Mouse (Mus musculus) activated CD4-positive, CD25-positive, alpha-beta regulatory T cell, adult 4 months (primary cell): ENCODE measurements at regions not wholly inside any gene's neighbourhood (a gene's known extent, or its start where the extent isn't known, plus 50 kb on each side); places are given as distances from the start of the nearest gene placed in this dataset.
A peak's percentile ranks its signal among the peaks of the same experiment; 100 is the strongest.

ENCODE experiments used
- ATAC-seq: one replicate; pipeline ENCODE4 v1.8.0; 2017

- no peak for ATAC-seq
These were observed 188.2 kb upstream of the Rybp start for GRCm38 (mm10) chr6:100475341-100475955.

DNA sequence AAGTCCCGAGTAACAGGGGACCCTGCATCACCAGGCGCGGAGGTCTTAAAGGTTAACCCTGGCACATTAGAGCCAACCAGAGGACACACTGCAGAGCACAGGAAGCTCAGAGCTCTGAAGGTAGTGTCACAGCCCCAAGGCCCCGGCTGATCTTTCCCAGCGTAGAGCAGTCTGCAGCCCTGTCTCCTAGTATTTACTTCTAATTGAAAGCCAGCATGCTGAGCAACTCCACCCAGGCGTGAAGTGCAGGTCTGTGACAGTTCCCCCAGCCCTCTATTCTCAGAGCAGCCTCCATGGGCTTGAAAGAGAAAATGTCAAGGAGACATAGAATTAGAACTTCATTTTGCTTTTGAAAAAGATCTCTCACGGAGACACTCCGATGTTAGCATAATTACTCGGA is 187.0 kb upstream of the Rybp start:
- ATAC-seq, result no peak

- no peak for ATAC-seq
These were observed 182.8 kb upstream of the Rybp start for GRCm38 (mm10) chr6:100470071-100470470.

DNA sequence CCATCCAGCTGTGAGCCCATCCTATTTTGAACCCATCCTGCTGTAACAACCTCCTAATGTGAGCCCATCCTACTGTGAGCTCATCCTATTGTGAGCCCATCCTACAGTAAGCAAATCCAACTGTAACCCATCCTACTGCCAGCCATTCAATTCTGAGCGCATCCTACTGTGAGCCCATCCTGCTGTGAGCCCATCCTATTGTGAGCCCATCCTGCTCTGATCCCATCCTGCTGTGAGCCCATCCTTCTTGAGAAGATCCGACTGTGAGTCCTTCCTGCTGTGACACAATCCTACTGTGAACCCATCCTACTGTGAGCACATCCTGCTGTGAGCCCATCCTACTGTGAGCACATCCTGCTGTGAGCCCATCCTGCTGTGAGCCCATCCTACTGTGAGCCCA is 175.5 kb upstream of the Rybp start:
- ATAC-seq, result no peak

DNA sequence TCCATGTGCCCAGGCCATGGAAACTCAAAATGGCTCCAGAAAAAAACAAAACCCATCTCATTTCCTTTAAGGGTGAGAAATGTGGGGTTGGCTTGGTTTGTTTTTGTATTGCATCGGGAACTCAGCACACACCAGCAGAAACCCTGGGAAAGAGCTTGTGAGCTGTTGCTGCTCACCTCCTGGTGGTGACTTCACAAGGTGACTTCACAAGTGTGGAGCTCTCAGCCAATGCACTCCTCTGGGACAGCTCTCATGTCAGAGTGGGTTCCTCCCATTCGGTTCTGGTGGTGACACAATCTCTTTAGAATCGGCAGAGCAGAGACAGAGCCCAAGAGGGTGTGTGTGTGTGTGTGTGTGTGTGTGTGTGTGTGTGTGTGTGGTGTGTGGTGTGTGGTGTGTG is 166.1 kb upstream of the Rybp start:
- ATAC-seq, result no peak

DNA sequence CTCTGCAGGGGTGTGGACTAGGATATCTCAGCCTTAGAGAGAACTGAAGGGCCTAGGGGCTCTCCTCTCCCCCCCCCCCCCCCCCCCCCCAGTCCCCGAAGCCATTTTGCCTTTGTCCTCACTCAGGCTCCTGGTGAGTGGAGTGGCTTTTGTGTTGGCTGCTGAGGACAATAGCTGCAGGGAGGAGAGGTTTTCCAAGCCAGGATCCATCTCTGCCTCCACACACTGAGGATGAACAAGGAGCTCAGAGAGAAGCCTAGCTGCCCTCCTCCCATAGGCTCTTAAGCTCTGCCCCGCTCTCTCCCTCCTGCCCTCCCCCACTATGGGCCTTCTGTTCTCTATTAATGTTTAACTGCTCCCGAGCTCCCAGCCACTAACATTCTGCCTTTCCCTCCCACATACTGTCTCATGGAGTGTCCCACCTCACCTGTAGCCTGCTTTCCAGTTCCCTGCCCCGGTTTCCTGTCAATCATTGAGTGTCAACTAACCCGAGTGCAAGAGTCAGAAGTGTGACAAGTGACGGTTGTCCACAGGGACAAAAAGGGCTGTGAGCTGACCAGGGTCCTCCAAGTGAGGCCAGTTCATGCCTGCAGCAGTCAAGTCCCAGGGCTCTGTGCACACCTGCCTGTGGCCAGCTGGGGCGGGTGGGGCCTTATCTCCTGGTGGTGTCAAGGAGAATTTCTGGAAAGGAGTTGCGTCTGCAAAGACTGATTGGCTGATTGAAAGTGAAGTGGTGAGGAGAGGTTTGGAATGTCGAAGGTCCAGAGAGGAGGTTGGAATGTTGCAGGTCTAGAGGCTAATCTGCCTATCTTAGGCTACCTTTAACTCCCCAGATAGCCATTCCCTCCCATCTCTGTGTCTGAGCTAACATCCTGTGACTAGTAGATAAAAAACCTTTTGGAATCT is 165.1 kb upstream of the Rybp start:
- ATAC-seq, result no peak

DNA sequence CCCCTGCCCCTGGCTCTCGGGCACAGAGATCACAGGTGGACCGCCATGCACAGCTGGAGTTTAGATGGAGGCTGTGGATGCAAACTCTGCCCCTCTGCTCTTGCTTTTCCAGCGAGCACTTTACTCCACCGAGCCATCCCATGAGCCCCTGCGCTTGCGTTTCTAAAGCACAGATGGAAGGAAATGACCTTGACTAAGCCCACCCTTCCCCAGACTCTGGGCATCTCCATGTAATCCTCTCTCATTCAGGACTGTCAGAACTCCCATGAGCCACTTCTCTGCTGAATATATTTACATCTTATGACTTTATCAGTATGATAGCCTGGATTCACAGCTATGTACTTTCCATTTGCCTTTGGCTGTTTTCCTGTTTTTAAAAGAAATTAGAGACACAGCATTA is 162.8 kb upstream of the Rybp start:
- no peak for ATAC-seq

- no peak for ATAC-seq
These were observed 161.8 kb upstream of the Rybp start for GRCm38 (mm10) chr6:100449087-100449486.

GRCm38 (mm10) chr6:100447211-100447610 is 159.9 kb upstream of the Rybp start:
- no peak for ATAC-seq

GRCm38 (mm10) chr6:100446804-100447203 is 159.5 kb upstream of the Rybp start:
- no peak for ATAC-seq

- ATAC-seq, result no peak
These were observed 151.9 kb upstream of the Rybp start for GRCm38 (mm10) chr6:100439071-100439737.

- peak; percentile 92 for ATAC-seq
These were observed 151.3 kb upstream of the Rybp start for GRCm38 (mm10) chr6:100438511-100438991.

DNA sequence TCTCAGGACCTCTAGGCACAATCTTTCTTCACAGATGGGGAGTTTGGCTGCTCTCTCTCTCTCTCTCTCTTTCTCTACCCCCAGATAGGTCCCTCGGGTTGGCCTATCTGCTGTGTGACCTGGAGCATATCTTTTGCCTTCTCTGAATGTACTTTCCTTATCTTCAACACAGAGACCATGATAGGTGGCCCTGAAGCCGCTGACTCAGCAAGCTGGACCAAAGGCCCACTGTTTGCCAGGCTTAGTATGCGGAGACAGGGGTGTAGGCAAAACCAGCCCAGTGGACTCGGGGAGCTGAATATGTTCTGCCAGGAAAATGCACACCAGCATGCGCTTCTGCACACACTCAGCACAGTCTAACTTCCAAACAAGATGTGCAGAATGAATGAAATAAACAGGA is 150.7 kb upstream of the Rybp start:
- no peak for ATAC-seq

GRCm38 (mm10) chr6:100436507-100436906 is 149.2 kb upstream of the Rybp start:
- ATAC-seq, result no peak

DNA sequence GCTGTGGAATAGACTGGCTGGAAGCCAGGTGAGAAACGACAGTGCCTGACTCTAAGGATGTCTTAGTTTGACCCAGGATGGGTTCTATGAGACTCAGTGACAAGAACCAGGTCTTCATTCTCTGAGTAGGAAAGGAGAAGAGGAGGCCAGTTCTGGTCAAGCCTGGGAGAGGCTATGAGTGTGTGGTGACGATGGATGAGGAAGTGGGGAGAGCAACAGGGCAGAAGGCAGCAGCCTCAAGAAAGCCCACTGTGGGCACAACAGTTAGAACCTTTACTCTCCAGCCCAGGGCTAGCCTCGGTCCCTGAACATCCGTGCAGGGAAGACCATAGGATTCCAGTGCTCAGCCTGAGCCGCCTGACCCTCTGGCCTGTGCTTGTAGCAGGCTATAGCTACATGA is 147.9 kb upstream of the Rybp start:
- no peak for ATAC-seq

- no peak for ATAC-seq
These were observed 146.2 kb upstream of the Rybp start for GRCm38 (mm10) chr6:100433534-100433867.

GRCm38 (mm10) chr6:100432688-100433533 is 145.6 kb upstream of the Rybp start:
- ATAC-seq, result no peak

- no peak for ATAC-seq
These were observed 143.0 kb upstream of the Rybp start for GRCm38 (mm10) chr6:100430286-100430685.

- no peak for ATAC-seq
These were observed 142.2 kb upstream of the Rybp start for GRCm38 (mm10) chr6:100429511-100429910.

- no peak for ATAC-seq
These were observed 141.5 kb upstream of the Rybp start for GRCm38 (mm10) chr6:100428759-100429158.

- ATAC-seq, result no peak
These were observed 138.3 kb upstream of the Rybp start for GRCm38 (mm10) chr6:100425551-100425950.

- no peak for ATAC-seq
These were observed 137.6 kb upstream of the Rybp start for GRCm38 (mm10) chr6:100424788-100425403.
